Mouse (Mus musculus) MEL (cell line): ENCODE measurements around the gene Gucd1. TPM values are rescaled to one million over a fixed set of nuclear protein-coding genes. Genes with fewer than 3 reads are reported as not detected.

Experiments
- DNase-seq: peaks from one replicate; pipeline ENCODE4 v3.0.0; 2011; ENCODE audit warnings: low read depth, low spot score
- H3K27ac ChIP-seq: 2 replicates; pipeline ENCODE4 v1.5.1; 2012; ENCODE audit warnings: low read depth, mild to moderate bottlenecking, control low read depth, low read length, moderate library complexity; ENCODE audit not compliant: control insufficient read depth
- H3K27me3 ChIP-seq, 2 experiments: fragments of 150-350 bp in 1 of 2; sonication (generic) in 1 of 2; 2 replicates each; pipeline ENCODE4 v1.6.1; 2012; ENCODE audit warnings: low read length in 2 of 2, mild to moderate bottlenecking in 2 of 2, improper control_type of control experiment in 1 of 2, moderate library complexity in 1 of 2; ENCODE audit not compliant: insufficient read depth in 2 of 2, control insufficient read depth in 1 of 2
- H3K36me3 ChIP-seq, 2 experiments: 2 replicates each; pipeline ENCODE4 v1.6.1; 2012 to 2014; ENCODE audit warnings: low read length in 2 of 2, improper control_type of control experiment in 1 of 2, inconsistent platforms in 1 of 2, mild to moderate bottlenecking in 1 of 2; ENCODE audit not compliant: insufficient read depth in 2 of 2, control insufficient read depth in 1 of 2
- H3K4me1 ChIP-seq, 2 experiments: fragments of 150-350 bp in 1 of 2; sonication (generic) in 1 of 2; 2 replicates each; pipeline ENCODE4 v1.6.1; 2012; ENCODE audit warnings: low read length in 2 of 2, improper control_type of control experiment in 1 of 2, mild to moderate bottlenecking in 1 of 2; ENCODE audit not compliant: insufficient read depth in 2 of 2, control insufficient read depth in 1 of 2
- H3K4me3 ChIP-seq, 2 experiments: fragments of 150-350 bp in 1 of 2; sonication (generic) in 1 of 2; 2 replicates each; pipeline ENCODE4 v1.5.1; 2012; ENCODE audit warnings: low read depth in 2 of 2, low read length in 2 of 2, mild to moderate bottlenecking in 2 of 2, moderate library complexity in 2 of 2, control low read depth in 1 of 2, improper control_type of control experiment in 1 of 2; ENCODE audit not compliant: control insufficient read depth in 1 of 2, insufficient read depth in 1 of 2
- H3K79me2 ChIP-seq: 2 replicates; pipeline ENCODE4 v1.6.1; 2012; ENCODE audit warnings: mild to moderate bottlenecking, low read length, moderate library complexity; ENCODE audit not compliant: control insufficient read depth, poor library complexity, insufficient read depth
- H3K9ac ChIP-seq: 2 replicates; pipeline ENCODE4 v1.6.1; 2012; ENCODE audit warnings: low read depth, mild to moderate bottlenecking, control low read depth, low read length, moderate library complexity; ENCODE audit not compliant: control insufficient read depth, poor library complexity, severe bottlenecking
- H3K9me3 ChIP-seq: fragments of 150-350 bp; sonication (generic); replicated peaks from 2 replicates; pipeline ENCODE4 v1.6.1; 2012; ENCODE audit warnings: mild to moderate bottlenecking, low read length, improper control_type of control experiment, moderate library complexity; ENCODE audit not compliant: insufficient read depth
- BHLHE40 ChIP-seq: IDR thresholded peaks from 2 replicates; pipeline ENCODE4 v1.6.1; 2012; ENCODE audit warnings: low read depth, mild to moderate bottlenecking, inconsistent platforms, low read length, improper control_type of control experiment, borderline replicate concordance
- CHD1 ChIP-seq: IDR thresholded peaks from 2 replicates; pipeline ENCODE4 v1.6.1; 2012; ENCODE audit warnings: low read depth, mild to moderate bottlenecking, inconsistent platforms, low read length, improper control_type of control experiment
- CHD2 ChIP-seq: IDR thresholded peaks from 2 replicates; pipeline ENCODE4 v1.6.1; 2011; ENCODE audit warnings: low read length, improper control_type of control experiment
- CTCF ChIP-seq, 3 experiments: IDR thresholded peaks in 2 of 3; conservative IDR thresholded peaks in 1 of 3; 2 replicates each; pipeline ENCODE4 v1.5.1; 2011 to 2012; ENCODE audit warnings: low read length in 3 of 3, low read depth in 2 of 3, mild to moderate bottlenecking in 2 of 3, improper control_type of control experiment in 1 of 3, inconsistent platforms in 1 of 3, mixed read lengths in 1 of 3, moderate library complexity in 1 of 3; ENCODE audit not compliant: control insufficient read depth in 1 of 3, insufficient read depth in 1 of 3, poor library complexity in 1 of 3, severe bottlenecking in 1 of 3
- EP300 ChIP-seq, 2 experiments: IDR thresholded peaks; 2 replicates each; pipeline ENCODE4 v1.6.1; 2011; ENCODE audit warnings: improper control_type of control experiment in 2 of 2, low read length in 2 of 2, low read depth in 1 of 2, mild to moderate bottlenecking in 1 of 2
- ETS1 ChIP-seq: IDR thresholded peaks from 2 replicates; pipeline ENCODE4 v1.6.1; 2012; ENCODE audit warnings: low read depth, mild to moderate bottlenecking, inconsistent platforms, low read length, improper control_type of control experiment, moderate library complexity
- HCFC1 ChIP-seq: IDR thresholded peaks from 2 replicates; pipeline ENCODE4 v1.6.1; 2012; ENCODE audit warnings: low read depth, mild to moderate bottlenecking, inconsistent platforms, low read length, improper control_type of control experiment, moderate library complexity
- JUND ChIP-seq: IDR thresholded peaks from 2 replicates; pipeline ENCODE4 v1.6.1; 2011; ENCODE audit warnings: low read depth, mild to moderate bottlenecking, improper control_type of control experiment, low read length
- MAX ChIP-seq: IDR thresholded peaks from 2 replicates; pipeline ENCODE4 v1.6.1; 2011; ENCODE audit warnings: low read length, improper control_type of control experiment
- MEF2A ChIP-seq: IDR thresholded peaks from 2 replicates; pipeline ENCODE4 v1.6.1; 2014; ENCODE audit warnings: low read depth, mild to moderate bottlenecking, inconsistent platforms, low read length, improper control_type of control experiment; ENCODE audit not compliant: poor library complexity, insufficient replicate concordance, severe bottlenecking; ENCODE audit errors: extremely low read depth
- MYB ChIP-seq: IDR thresholded peaks from 2 replicates; pipeline ENCODE4 v1.6.1; 2011; ENCODE audit warnings: mild to moderate bottlenecking, low read depth, low read length, improper control_type of control experiment
- NELFE ChIP-seq: IDR thresholded peaks from 2 replicates; pipeline ENCODE4 v1.6.1; 2011; ENCODE audit warnings: low read depth, low read length, improper control_type of control experiment
- NRF1 ChIP-seq: IDR thresholded peaks from 2 replicates; pipeline ENCODE4 v1.6.1; 2014; ENCODE audit warnings: low read depth, mild to moderate bottlenecking, inconsistent platforms, low read length, improper control_type of control experiment, moderate library complexity; ENCODE audit not compliant: poor library complexity, insufficient read depth, severe bottlenecking
- POLR2A ChIP-seq, 2 experiments: IDR thresholded peaks; 2 replicates each; pipeline ENCODE4 v1.6.1; 2011 to 2012; ENCODE audit warnings: low read length in 2 of 2, mild to moderate bottlenecking in 2 of 2, control low read depth in 1 of 2, improper control_type of control experiment in 1 of 2, low read depth in 1 of 2, moderate library complexity in 1 of 2; ENCODE audit not compliant: control insufficient read depth in 1 of 2, insufficient read depth in 1 of 2, poor library complexity in 1 of 2
- POLR2AphosphoS2 ChIP-seq: IDR thresholded peaks from 2 replicates; pipeline ENCODE4 v1.6.1; 2011; ENCODE audit warnings: low read length, improper control_type of control experiment
- POLR2AphosphoS5 ChIP-seq: IDR thresholded peaks from 2 replicates; pipeline ENCODE4 v1.6.1; 2012; ENCODE audit warnings: low read depth, borderline replicate concordance, mild to moderate bottlenecking, inconsistent platforms, low read length, moderate library complexity, mixed read lengths
- RCOR1 ChIP-seq: IDR thresholded peaks from 2 replicates; pipeline ENCODE4 v1.6.1; 2012; ENCODE audit warnings: low read depth, mild to moderate bottlenecking, inconsistent platforms, low read length, improper control_type of control experiment
- TAL1 ChIP-seq: IDR thresholded peaks from 2 replicates; pipeline ENCODE4 v1.6.1; 2012; ENCODE audit warnings: mild to moderate bottlenecking, inconsistent platforms, low read length, moderate library complexity, mixed read lengths
- TBP ChIP-seq: IDR thresholded peaks from 2 replicates; pipeline ENCODE4 v1.8.0; 2011; ENCODE audit warnings: low read depth, low read length, improper control_type of control experiment
- UBTF ChIP-seq: IDR thresholded peaks from 2 replicates; pipeline ENCODE4 v1.6.1; 2012; ENCODE audit warnings: low read depth, mild to moderate bottlenecking, inconsistent platforms, low read length, improper control_type of control experiment, moderate library complexity, borderline replicate concordance; ENCODE audit not compliant: insufficient read depth
- ZKSCAN1 ChIP-seq: IDR thresholded peaks from 2 replicates; pipeline ENCODE4 v1.6.1; 2012; ENCODE audit warnings: low read depth, mild to moderate bottlenecking, inconsistent platforms, low read length, improper control_type of control experiment, moderate library complexity
- ZMIZ1 ChIP-seq: IDR thresholded peaks from 2 replicates; pipeline ENCODE4 v1.6.1; 2012; ENCODE audit warnings: low read depth, mild to moderate bottlenecking, inconsistent platforms, low read length, improper control_type of control experiment, moderate library complexity
- polyA plus RNA-seq, 2 experiments: library from polyadenylated mRNA; stranded (reverse) in 1 of 2; unstranded in 1 of 2; fragments of >175 nt in 1 of 2; fragments of >200 nt in 1 of 2; gene quantifications; 2 replicates each; pipeline versions ENCODE4 v1.2.1 to v1.2.4; 2012; ENCODE audit warnings: low replicate concordance in 2 of 2, low read depth in 1 of 2; ENCODE audit not compliant: insufficient read length in 2 of 2, insufficient read depth in 1 of 2, missing spikeins in 1 of 2
- total RNA-seq: library from RNA; depleted of rRNA; stranded (reverse); fragments of 300-350 nt; gene quantifications from 2 replicates; pipeline ENCODE4 v1.2.3, GENCODE M21; 2012

Gucd1 gene
- total and polyA plus RNA-seq, 3 experiments, result 18.7 to 30.7 TPM; not detected in 1

- Histone ChIP-seq H3K9me3 (no peaks in the 10 kb centered on the region), H3K27ac (peak overlapping the region; percentile 96), H3K4me1 (peaks cover 15 to 34% of the 10 kb centered on the region in 2 experiments), H3K36me3 (peaks cover 8 to 46% of the 10 kb centered on the region in 2 experiments; a peak in 3 of 4 replicates), H3K27me3 (no peaks in the 10 kb centered on the region), H3K9ac (peak overlapping the region; percentile 93), H3K79me2 (peaks cover 45% of the 10 kb centered on the region), H3K4me3 (peak overlapping the region; percentile 70 to 97)
- no peak for DNase-seq
- TF ChIP-seq ETS1, result no peak
- 0 out of 2 replicates have a peak, but pooled peaks have one; percentile 16 for TF ChIP-seq MEF2A
Observed at GRCm38 (mm10) chr10:75516724-75517072, 1.1 kb downstream of the Gucd1 start.

- Histone ChIP-seq H3K4me3 (peak overlapping the region; percentile 70 to 97), H3K9ac (peak overlapping the region; percentile 93), H3K27me3 (no peaks in the 10 kb centered on the region), H3K9me3 (no peaks in the 10 kb centered on the region), H3K4me1 (peaks cover 15 to 34% of the 10 kb centered on the region in 2 experiments), H3K79me2 (peaks cover 40% of the 10 kb centered on the region), H3K36me3 (peaks cover 5 to 43% of the 10 kb centered on the region in 2 experiments; a peak in 3 of 4 replicates), H3K27ac (peak overlapping the region; percentile 96)
- DNase-seq, result peak; percentile 58
- TF ChIP-seq NRF1 (no peak), JUND (0 out of 2 replicates have a peak, but pooled peaks have one; percentile 10), CHD1 (peak; percentile 76; the same call in 1 of the 2 replicates)
Observed at GRCm38 (mm10) chr10:75516038-75516723, 1.6 kb downstream of the Gucd1 start.

- Histone ChIP-seq H3K36me3 (peaks cover 3 to 37% of the 10 kb centered on the region in 2 experiments; a peak in 3 of 4 replicates), H3K4me3 (peak overlapping the region; percentile 26 to 30), H3K9ac (peak overlapping the region; percentile 47), H3K9me3 (no peaks in the 10 kb centered on the region), H3K27ac (peak overlapping the region; percentile 96), H3K27me3 (no peaks in the 10 kb centered on the region), H3K4me1 (peaks cover 15 to 31% of the 10 kb centered on the region in 2 experiments), H3K79me2 (peaks cover 33% of the 10 kb centered on the region)
- peak; percentile 75 for DNase-seq
- TF ChIP-seq CHD2 (no peak; the same call in 1 of the 2 replicates), ZMIZ1 (no peak), UBTF (no peak), TAL1 (peak; percentile 89), POLR2AphosphoS5 (no peak), MYB (no peak), POLR2A (IDR thresholded peaks at IDR 0.05; ENCODE audit: control insufficient read depth in 1 of 2, insufficient read depth in 1 of 2, low read depth in 1 of 2, low read length in 2 of 2, poor library complexity in 1 of 2) (no peak), RCOR1 (peak; percentile 79), NELFE (no peak), CTCF (IDR thresholded peaks at IDR 0.05 in 2 of 3, conservative IDR thresholded peaks at IDR 0.05 in 1 of 3; ENCODE audit: control insufficient read depth in 1 of 3, insufficient read depth in 1 of 3, low read depth in 2 of 3, low read length in 3 of 3, poor library complexity in 1 of 3, severe bottlenecking in 1 of 3) (no peak), BHLHE40 (peak; percentile 61; the same call in 1 of the 2 replicates), TBP (no peak), ETS1 (peak; percentile 68), HCFC1 (0 out of 2 replicates have a peak, but pooled peaks have one; percentile 23), EP300 (IDR thresholded peaks at IDR 0.05; ENCODE audit: low read depth in 1 of 2, low read length in 2 of 2) (peak; percentile 85 to 89), ZKSCAN1 (no peak), JUND (no peak), POLR2AphosphoS2 (no peak), MAX (0 out of 2 replicates have a peak, but pooled peaks have one; percentile 29)
Observed at GRCm38 (mm10) chr10:75515216-75516037, 2.3 kb downstream of the Gucd1 start.
